Mouse (Mus musculus): Measurements from ENCODE around the gene Ascc2. TPM values are rescaled to one million over a fixed set of nuclear protein-coding genes. Genes with fewer than 3 reads are reported as not detected.
A peak's percentile ranks its signal among the peaks of the same experiment; 100 is the strongest.

Ascc2 gene
- polyA plus RNA-seq, 1 experiment from 2014 or later = 30.5 TPM

- DNase-seq (ENCODE audit: low spot score, missing footprints) = no peak
- no peak overlapping the region for H3K4me3 ChIP-seq (ENCODE audit: low read depth, low read length)
- no peak overlapping the region for H3K4me2 ChIP-seq
- no peak overlapping the region for H3K27ac ChIP-seq (ENCODE audit: low read depth, low read length)
- 0 out of 2 replicates have a peak, but pooled peaks have one; percentile 55 for ATAC-seq (ENCODE audit: low FRiP score)
- no peak overlapping the region for H3K9ac ChIP-seq (ENCODE audit: low read length)
- no peaks in the 10 kb centered on the region; the same call in 1 of the 2 replicates for H3K4me1 ChIP-seq (ENCODE audit: control insufficient read depth, insufficient read depth, low read length)
- H3K9me3 ChIP-seq (ENCODE audit: control insufficient read depth, low read length) = no peaks in the 10 kb centered on the region
- no peaks in the 10 kb centered on the region for H3K36me3 ChIP-seq (ENCODE audit: control insufficient read depth, insufficient read depth, low read length)
- WGBS = 57% methylated on average over 5 of the region's 5 CpGs
- no peaks in the 10 kb centered on the region for H3K27me3 ChIP-seq (ENCODE audit: control insufficient read depth, insufficient read depth, low read length)
These were observed 14.6 kb upstream of the Ascc2 start for GRCm38 (mm10) chr11:4622997-4623396.

- DNase-seq (ENCODE audit: low spot score, missing footprints) (no peak), ATAC-seq (ENCODE audit: low FRiP score) (no peak)
- no peak overlapping the region for H3K9ac ChIP-seq (ENCODE audit: low read length)
- WGBS = 75% methylated on average over 7 of the region's 7 CpGs
- H3K4me3 ChIP-seq (ENCODE audit: low read depth, low read length) = no peak overlapping the region
- no peaks in the 10 kb centered on the region for H3K36me3 ChIP-seq (ENCODE audit: control insufficient read depth, insufficient read depth, low read length)
- no peak overlapping the region for H3K27ac ChIP-seq (ENCODE audit: low read depth, low read length)
- H3K4me2 ChIP-seq = no peak overlapping the region
- peaks cover 4% of the 10 kb centered on the region; the same call in 1 of the 2 replicates for H3K4me1 ChIP-seq (ENCODE audit: control insufficient read depth, insufficient read depth, low read length)
- no peaks in the 10 kb centered on the region for H3K9me3 ChIP-seq (ENCODE audit: control insufficient read depth, low read length)
- no peaks in the 10 kb centered on the region for H3K27me3 ChIP-seq (ENCODE audit: control insufficient read depth, insufficient read depth, low read length)
These were observed 11.6 kb upstream of the Ascc2 start for GRCm38 (mm10) chr11:4625931-4626330.

- WGBS = 87% methylated on average over 7 of the region's 7 CpGs
- DNase-seq (ENCODE audit: low spot score, missing footprints) (no peak), ATAC-seq (ENCODE audit: low FRiP score) (no peak)
- no peak overlapping the region for H3K4me2 ChIP-seq
- H3K36me3 ChIP-seq (ENCODE audit: control insufficient read depth, insufficient read depth, low read length) = no peaks in the 10 kb centered on the region
- H3K4me3 ChIP-seq (ENCODE audit: low read depth, low read length) = no peak overlapping the region
- H3K27ac ChIP-seq (ENCODE audit: low read depth, low read length) = no peak overlapping the region
- H3K27me3 ChIP-seq (ENCODE audit: control insufficient read depth, insufficient read depth, low read length) = no peaks in the 10 kb centered on the region
- no peak overlapping the region for H3K9ac ChIP-seq (ENCODE audit: low read length)
- H3K9me3 ChIP-seq (ENCODE audit: control insufficient read depth, low read length) = no peaks in the 10 kb centered on the region
- peaks cover 4% of the 10 kb centered on the region; the same call in 1 of the 2 replicates for H3K4me1 ChIP-seq (ENCODE audit: control insufficient read depth, insufficient read depth, low read length)
These were observed 9.9 kb upstream of the Ascc2 start for GRCm38 (mm10) chr11:4627636-4628035.

- no peak for DNase-seq (ENCODE audit: low spot score, missing footprints)
- H3K4me3 ChIP-seq (ENCODE audit: low read depth, low read length) = no peak overlapping the region
- H3K27me3 ChIP-seq (ENCODE audit: control insufficient read depth, insufficient read depth, low read length) = no peaks in the 10 kb centered on the region
- H3K36me3 ChIP-seq (ENCODE audit: control insufficient read depth, insufficient read depth, low read length) = no peaks in the 10 kb centered on the region
- ATAC-seq (ENCODE audit: low FRiP score) = no peak
- H3K27ac ChIP-seq (ENCODE audit: low read depth, low read length) = no peak overlapping the region
- no peak overlapping the region for H3K9ac ChIP-seq (ENCODE audit: low read length)
- WGBS = 32% methylated on average over 8 of the region's 8 CpGs
- peaks cover 4% of the 10 kb centered on the region; the same call in 1 of the 2 replicates for H3K4me1 ChIP-seq (ENCODE audit: control insufficient read depth, insufficient read depth, low read length)
- H3K4me2 ChIP-seq = no peak overlapping the region
- H3K9me3 ChIP-seq (ENCODE audit: control insufficient read depth, low read length) = no peaks in the 10 kb centered on the region
These were observed 7.7 kb upstream of the Ascc2 start for GRCm38 (mm10) chr11:4629861-4630280.

- Histone ChIP-seq H3K4me2 (no peak overlapping the region), H3K27me3 (ENCODE audit: control insufficient read depth, insufficient read depth, low read length) (no peaks in the 10 kb centered on the region), H3K4me3 (ENCODE audit: low read depth, low read length) (no peak overlapping the region), H3K9me3 (ENCODE audit: control insufficient read depth, low read length) (no peaks in the 10 kb centered on the region), H3K9ac (ENCODE audit: low read length) (no peak overlapping the region), H3K4me1 (ENCODE audit: control insufficient read depth, insufficient read depth, low read length) (peaks cover 9% of the 10 kb centered on the region), H3K27ac (ENCODE audit: low read depth, low read length) (no peak overlapping the region), H3K36me3 (ENCODE audit: control insufficient read depth, insufficient read depth, low read length) (no peaks in the 10 kb centered on the region)
- WGBS = 65% methylated on average over 2 of the region's 2 CpGs
- no peak for ATAC-seq (ENCODE audit: low FRiP score)
- DNase-seq (ENCODE audit: low spot score, missing footprints) = no peak
These were observed 4.1 kb upstream of the Ascc2 start for GRCm38 (mm10) chr11:4633420-4633819.

- ATAC-seq (ENCODE audit: low FRiP score) = no peak
- Histone ChIP-seq H3K4me3 (ENCODE audit: low read depth, low read length) (no peak overlapping the region), H3K4me2 (no peak overlapping the region), H3K9me3 (ENCODE audit: control insufficient read depth, low read length) (no peaks in the 10 kb centered on the region), H3K27me3 (ENCODE audit: control insufficient read depth, insufficient read depth, low read length) (no peaks in the 10 kb centered on the region), H3K27ac (ENCODE audit: low read depth, low read length) (no peak overlapping the region), H3K9ac (ENCODE audit: low read length) (no peak overlapping the region), H3K36me3 (ENCODE audit: control insufficient read depth, insufficient read depth, low read length) (no peaks in the 10 kb centered on the region), H3K4me1 (ENCODE audit: control insufficient read depth, insufficient read depth, low read length) (peaks cover 10% of the 10 kb centered on the region)
- DNase-seq (ENCODE audit: low spot score, missing footprints) = no peak
- 83% methylated on average over 5 of the region's 5 CpGs for WGBS
These were observed 3.2 kb upstream of the Ascc2 start for GRCm38 (mm10) chr11:4634395-4634794.

GRCm38 (mm10) chr11:4636782-4637342 lies 685 bp upstream of the Ascc2 start:
- 56% methylated on average over 5 of the region's 5 CpGs for WGBS
- ATAC-seq (ENCODE audit: low FRiP score) = no peak
- Histone ChIP-seq H3K4me2 (peak overlapping the region; percentile 65), H3K4me1 (ENCODE audit: control insufficient read depth, insufficient read depth, low read length) (peaks cover 6% of the 10 kb centered on the region), H3K36me3 (ENCODE audit: control insufficient read depth, insufficient read depth, low read length) (no peaks in the 10 kb centered on the region; the same call in 1 of the 2 replicates), H3K9ac (ENCODE audit: low read length) (no peak overlapping the region), H3K4me3 (ENCODE audit: low read depth, low read length) (no peak overlapping the region), H3K27ac (ENCODE audit: low read depth, low read length) (no peak overlapping the region), H3K9me3 (ENCODE audit: control insufficient read depth, low read length) (no peaks in the 10 kb centered on the region), H3K27me3 (ENCODE audit: control insufficient read depth, insufficient read depth, low read length) (no peaks in the 10 kb centered on the region)
- peak; percentile 87 for DNase-seq (ENCODE audit: low spot score, missing footprints)

- H3K9me3 ChIP-seq (ENCODE audit: control insufficient read depth, low read length) = no peaks in the 10 kb centered on the region
- 38% methylated on average over 7 of the region's 7 CpGs for WGBS
- H3K9ac ChIP-seq (ENCODE audit: low read length) = peak overlapping the region; percentile 79
These were observed 714 bp downstream of the Ascc2 start for GRCm38 (mm10) chr11:4638261-4638660.

GRCm38 (mm10) chr11:4641185-4641584 lies 3.6 kb downstream of the Ascc2 start:
- Histone ChIP-seq H3K4me3 (ENCODE audit: low read depth, low read length) (no peak overlapping the region), H3K36me3 (ENCODE audit: control insufficient read depth, insufficient read depth, low read length) (no peaks in the 10 kb centered on the region; the same call in 1 of the 2 replicates), H3K9me3 (ENCODE audit: control insufficient read depth, low read length) (no peaks in the 10 kb centered on the region), H3K9ac (ENCODE audit: low read length) (no peak overlapping the region), H3K27ac (ENCODE audit: low read depth, low read length) (no peak overlapping the region), H3K4me2 (no peak overlapping the region), H3K4me1 (ENCODE audit: control insufficient read depth, insufficient read depth, low read length) (peaks cover 6% of the 10 kb centered on the region), H3K27me3 (ENCODE audit: control insufficient read depth, insufficient read depth, low read length) (no peaks in the 10 kb centered on the region)
- ATAC-seq (ENCODE audit: low FRiP score) (no peak), DNase-seq (ENCODE audit: low spot score, missing footprints) (no peak)

More at GRCm38 (mm10) chr11:4638261-4638660, 714 bp downstream of the Ascc2 start:
- peaks cover 6% of the 10 kb centered on the region for H3K4me1 ChIP-seq (ENCODE audit: control insufficient read depth, insufficient read depth, low read length)
- no peak overlapping the region for H3K27ac ChIP-seq (ENCODE audit: low read depth, low read length)
- ATAC-seq (ENCODE audit: low FRiP score) (peak; percentile 31; the same call in 1 of the 2 replicates), DNase-seq (ENCODE audit: low spot score, missing footprints) (no peak)
- H3K4me2 ChIP-seq = peak overlapping the region; percentile 65
- no peaks in the 10 kb centered on the region; the same call in 1 of the 2 replicates for H3K36me3 ChIP-seq (ENCODE audit: control insufficient read depth, insufficient read depth, low read length)
- H3K27me3 ChIP-seq (ENCODE audit: control insufficient read depth, insufficient read depth, low read length) = no peaks in the 10 kb centered on the region
- peak overlapping the region; percentile 77 for H3K4me3 ChIP-seq (ENCODE audit: low read depth, low read length)
